29 mouse cellular contexts compared by ENCODE assay signal in the genomic region with DNA sequence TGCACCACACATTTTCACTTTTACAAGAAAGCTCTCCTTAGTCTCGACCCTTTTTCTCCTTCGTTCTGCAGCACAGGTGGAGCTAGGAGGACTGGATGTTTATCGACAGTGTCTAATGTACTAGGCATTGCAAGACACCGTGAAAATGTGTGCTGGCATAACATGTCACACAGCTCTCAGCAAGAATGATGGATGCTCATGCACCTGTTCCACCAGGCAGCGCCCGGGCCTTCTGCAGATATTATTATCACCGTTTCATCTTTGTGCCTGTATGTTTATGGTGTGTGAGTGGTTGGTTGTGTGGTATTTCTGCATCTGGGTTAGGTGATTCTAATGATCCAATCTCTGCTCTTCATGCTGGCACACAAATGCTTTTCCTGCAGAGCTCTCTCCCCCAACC.
DNase-seq lines count a peak whose midpoint lies in the region; ATAC-seq and TF ChIP-seq lines count a peak whose summit lies in the region.
"Had no signal": no experiment of that assay in that cellular context is flagged by ENCODE, and none has a peak within 500 bp of the region (broad histone marks: within the 10 kb centered on the region; RNA-seq: fewer than 3 reads in every experiment).

No protein-coding gene starts in this region.

- H3K27ac ChIP-seq in gastrocnemius, adult 2 months, result no peak overlapping the region
- peak overlapping the region; percentile 66; the same call in 1 of the 2 replicates for H3K27ac ChIP-seq in limb, embryonic 12.5 days
- no peak overlapping the region for H3K27ac ChIP-seq in limb, embryonic 10.5 days
- 0 out of 2 replicates have a peak overlapping the region, but pooled peaks have one; percentile 73 for H3K27ac ChIP-seq in limb, embryonic 14.5 days (replicated peaks; ENCODE audit: low read depth, low read length)
- no peak overlapping the region for H3K27ac ChIP-seq in heart, embryonic 11.5 days (ENCODE audit: low read depth, low read length)
- H3K27ac ChIP-seq: heart, adult 2 months; heart, embryonic 13.5 days; hindbrain, embryonic 10.5 days; hindbrain, embryonic 15.5 days; liver, embryonic 12.5 days; midbrain, embryonic 15.5 days; neural tube, embryonic 12.5 days had no signal

- peaks cover 12% of the 10 kb centered on the region; the same call in 1 of the 2 replicates for H3K4me1 ChIP-seq in limb, embryonic 12.5 days (replicated peaks)
- no peaks in the 10 kb centered on the region for H3K4me1 ChIP-seq in limb, embryonic 10.5 days
- H3K4me1 ChIP-seq in limb, embryonic 14.5 days (ENCODE audit: control insufficient read depth, insufficient read depth, low read length), result peaks cover 10% of the 10 kb centered on the region
- H3K4me1 ChIP-seq in heart, embryonic 11.5 days (ENCODE audit: control insufficient read depth, insufficient read depth, low read length), result no peaks in the 10 kb centered on the region
- H3K4me1 ChIP-seq: heart, embryonic 13.5 days; hindbrain, embryonic 10.5 days; hindbrain, embryonic 15.5 days; liver, embryonic 12.5 days; midbrain, embryonic 15.5 days; neural tube, embryonic 12.5 days had no signal

- H3K27me3 ChIP-seq in limb, embryonic 12.5 days, result no peaks in the 10 kb centered on the region
- H3K27me3 ChIP-seq in limb, embryonic 10.5 days (ENCODE audit: low read depth, poor library complexity, severe bottlenecking), result no peaks in the 10 kb centered on the region
- H3K27me3 ChIP-seq in limb, embryonic 14.5 days (ENCODE audit: control insufficient read depth, insufficient read depth, low read length), result no peaks in the 10 kb centered on the region
- H3K27me3 ChIP-seq in heart, embryonic 11.5 days (ENCODE audit: control insufficient read depth, insufficient read depth, low read length), result no peaks in the 10 kb centered on the region
- H3K27me3 ChIP-seq: heart, embryonic 13.5 days; hindbrain, embryonic 15.5 days; liver, embryonic 12.5 days; midbrain, embryonic 15.5 days; neural tube, embryonic 12.5 days had no signal

- WGBS in limb, embryonic 12.5 days, result 74% methylated on average over 7 of the region's 7 CpGs
- 88% methylated on average over 7 of the region's 7 CpGs for WGBS in limb, embryonic 10.5 days
- 52% methylated on average over 7 of the region's 7 CpGs for WGBS in limb, embryonic 14.5 days
- 82% methylated on average over 7 of the region's 7 CpGs for WGBS in heart, embryonic 11.5 days (ENCODE audit: insufficient replicate concordance)

- TF ChIP-seq POLR2A in limb, embryonic 14.5 days (IDR thresholded peaks at IDR 0.05; ENCODE audit: borderline replicate concordance, extremely low read depth, insufficient read depth, insufficient read length), result no peak

- ATAC-seq in limb, embryonic 12.5 days (ENCODE audit: insufficient number of reproducible peaks, insufficient read depth, low FRiP score, low TSS enrichment, low read depth), result no peak
- ATAC-seq in limb, embryonic 14.5 days (ENCODE audit: low FRiP score, low read depth), result peak; percentile 30; the same call in 1 of the 2 replicates
- no peak for ATAC-seq in heart, embryonic 11.5 days (replicated peaks; ENCODE audit: insufficient number of reproducible peaks, low FRiP score, low TSS enrichment)
- ATAC-seq: CD4-positive, CD25-positive, alpha-beta regulatory T cell, adult 4 months; forebrain, embryonic 14.5 days; inflammation-experienced regulatory T-cells, adult 6 months; liver, embryonic 12.5 days; liver, postnatal 0 days; midbrain, embryonic 15.5 days had no signal

- no peak for TF ChIP-seq CTCF in gastrocnemius, adult 2 months (IDR thresholded peaks at IDR 0.05)

- H3K36me3 ChIP-seq in limb, embryonic 12.5 days, result no peaks in the 10 kb centered on the region
- H3K36me3 ChIP-seq in limb, embryonic 10.5 days, result no peaks in the 10 kb centered on the region
- no peaks in the 10 kb centered on the region for H3K36me3 ChIP-seq in limb, embryonic 14.5 days (ENCODE audit: control insufficient read depth, insufficient read depth, low read length)
- H3K36me3 ChIP-seq in heart, embryonic 11.5 days (ENCODE audit: control insufficient read depth, insufficient read depth, low read length), result no peaks in the 10 kb centered on the region
- H3K36me3 ChIP-seq: heart, embryonic 13.5 days; hindbrain, embryonic 10.5 days; hindbrain, embryonic 15.5 days; liver, embryonic 12.5 days; midbrain, embryonic 15.5 days; neural tube, embryonic 12.5 days had no signal

- no peak overlapping the region for H3K4me2 ChIP-seq in limb, embryonic 12.5 days
- no peak overlapping the region for H3K4me2 ChIP-seq in limb, embryonic 14.5 days (replicated peaks; ENCODE audit: low read depth, low read length, severe bottlenecking)
- no peak overlapping the region for H3K4me2 ChIP-seq in heart, embryonic 11.5 days
- H3K4me2 ChIP-seq: heart, embryonic 13.5 days; hindbrain, embryonic 15.5 days; liver, embryonic 12.5 days; midbrain, embryonic 15.5 days; neural tube, embryonic 12.5 days had no signal

- H3K4me3 ChIP-seq in gastrocnemius, adult 2 months, result no peak overlapping the region
- no peak overlapping the region for H3K4me3 ChIP-seq in limb, embryonic 12.5 days (replicated peaks)
- H3K4me3 ChIP-seq in limb, embryonic 10.5 days, result no peak overlapping the region
- H3K4me3 ChIP-seq in limb, embryonic 14.5 days (replicated peaks; ENCODE audit: low read length), result no peak overlapping the region
- no peak overlapping the region for H3K4me3 ChIP-seq in heart, embryonic 11.5 days (ENCODE audit: low read depth, low read length)
- H3K4me3 ChIP-seq: heart, adult 2 months; heart, embryonic 13.5 days; hindbrain, embryonic 10.5 days; hindbrain, embryonic 15.5 days; liver, embryonic 12.5 days; midbrain, embryonic 15.5 days; neural tube, embryonic 12.5 days had no signal

- intact Hi-C loops in gastrocnemius, adult 2 months (cut with DNase I), result no loop called here
- intact Hi-C loops in gastrocnemius, postnatal 36 days (cut with DNase I), result no loop called here

- no peaks in the 10 kb centered on the region for H3K9me3 ChIP-seq in limb, embryonic 12.5 days
- no peaks in the 10 kb centered on the region for H3K9me3 ChIP-seq in limb, embryonic 10.5 days (replicated peaks)
- no peaks in the 10 kb centered on the region for H3K9me3 ChIP-seq in limb, embryonic 14.5 days (ENCODE audit: control insufficient read depth, low read length)
- no peaks in the 10 kb centered on the region for H3K9me3 ChIP-seq in heart, embryonic 11.5 days (replicated peaks; ENCODE audit: control insufficient read depth, low read length)
- H3K9me3 ChIP-seq: hindbrain, embryonic 10.5 days; hindbrain, embryonic 15.5 days; liver, embryonic 12.5 days; midbrain, embryonic 15.5 days; neural tube, embryonic 12.5 days had no signal

- no peak overlapping the region for H3K9ac ChIP-seq in limb, embryonic 12.5 days (replicated peaks)
- no peak overlapping the region for H3K9ac ChIP-seq in limb, embryonic 14.5 days (ENCODE audit: low read depth, low read length, severe bottlenecking)
- no peak overlapping the region for H3K9ac ChIP-seq in heart, embryonic 11.5 days (ENCODE audit: low read depth, low read length)
- H3K9ac ChIP-seq: heart, embryonic 13.5 days; hindbrain, embryonic 15.5 days; liver, embryonic 12.5 days; liver, postnatal 0 days; midbrain, embryonic 15.5 days; neural tube, embryonic 12.5 days had no signal

- peak; percentile 25 for DNase-seq in gastrocnemius, adult 2 months
- DNase-seq in gastrocnemius, postnatal 36 days, result no peak
- DNase-seq in limb, embryonic 10.5 days (ENCODE audit: low spot score), result no peak
- DNase-seq in limb, embryonic 14.5 days (ENCODE audit: low spot score), result peak; percentile 25
- no peak for DNase-seq in retina, embryonic 14.5 days (ENCODE audit: low spot score)
- DNase-seq: adrenal gland, postnatal 14 days; cerebellum, adult 11 months; cerebellum, adult 9-10 months; heart, adult 2 months; heart, postnatal 10 days; kidney, adult 8-10 months; kidney, postnatal 4 days; layer of hippocampus, postnatal 36 days; liver, postnatal 0 days; lung, postnatal 36 days; right cerebral cortex, postnatal 4 days; thymus, adult 2 months; thymus, postnatal 36 days had no signal

Comparison
In these comparisons a context has a peak if more than half of its experiments do, and no peak if none do; other contexts are left out.
1. DNase-seq: peak in gastrocnemius, adult 2 months (single experiment) and limb, embryonic 14.5 days (single experiment); none in gastrocnemius, postnatal 36 days (0 of 2), limb, embryonic 10.5 days (single experiment) and retina, embryonic 14.5 days (single experiment).
2. H3K27ac ChIP-seq: peak in limb, embryonic 12.5 days (single experiment) and limb, embryonic 14.5 days (single experiment); none in gastrocnemius, adult 2 months (single experiment), limb, embryonic 10.5 days (single experiment) and heart, embryonic 11.5 days (single experiment).